7 mouse cellular contexts compared by ENCODE assay signal in genomic region chr8:83874881-83875655, GRCm38 (mm10). TPM values are rescaled to one million over a fixed set of nuclear protein-coding genes. Genes with fewer than 3 reads are reported as not detected.
DNase-seq lines count a peak whose midpoint lies in the region; ATAC-seq and TF ChIP-seq lines count a peak whose summit lies in the region.

No protein-coding gene starts in this region.

- CTCF ChIA-PET in Patski (lab: Charles Lee) = no interaction called here

- H3K4me1 ChIP-seq in forebrain, embryonic 16.5 days (replicated peaks; ENCODE audit: control insufficient read depth, insufficient read depth, low read length) = peaks cover 21% of the 10 kb centered on the region
- peaks cover 21% of the 10 kb centered on the region for H3K4me1 ChIP-seq in hindbrain, embryonic 12.5 days
- peaks cover 29% of the 10 kb centered on the region for H3K4me1 ChIP-seq in limb, embryonic 10.5 days
- H3K4me1 ChIP-seq in midbrain, embryonic 12.5 days = peaks cover 22% of the 10 kb centered on the region
- peaks cover 15% of the 10 kb centered on the region for H3K4me1 ChIP-seq in stomach, embryonic 15.5 days

- peak overlapping the region; percentile 92 for H3K4me2 ChIP-seq in forebrain, embryonic 16.5 days (ENCODE audit: low read length)
- H3K4me2 ChIP-seq in hindbrain, embryonic 12.5 days (replicated peaks) = peak overlapping the region; percentile 75
- peak overlapping the region; percentile 86 for H3K4me2 ChIP-seq in midbrain, embryonic 12.5 days (replicated peaks)
- peak overlapping the region; percentile 94 for H3K4me2 ChIP-seq in stomach, embryonic 15.5 days

- DNase-seq in Patski (ENCODE audit: low read depth, low spot score) = no peak
- DNase-seq in cerebellum, adult 11-12 months = peak; percentile 84
- peak; percentile 80 for DNase-seq in limb, embryonic 10.5 days (ENCODE audit: low spot score)

- H3K27ac ChIP-seq in forebrain, embryonic 16.5 days (ENCODE audit: low read length) = peak overlapping the region; percentile 94
- peak overlapping the region; percentile 75 for H3K27ac ChIP-seq in hindbrain, embryonic 12.5 days
- H3K27ac ChIP-seq in limb, embryonic 10.5 days = peak overlapping the region; percentile 92
- H3K27ac ChIP-seq in midbrain, embryonic 12.5 days (replicated peaks) = peak overlapping the region; percentile 84
- H3K27ac ChIP-seq in stomach, embryonic 15.5 days = peak overlapping the region; percentile 74

- peak overlapping the region; percentile 95 for H3K9ac ChIP-seq in forebrain, embryonic 16.5 days (replicated peaks; ENCODE audit: low read depth, low read length)
- H3K9ac ChIP-seq in hindbrain, embryonic 12.5 days = peak overlapping the region; percentile 65
- peak overlapping the region; percentile 70 for H3K9ac ChIP-seq in midbrain, embryonic 12.5 days (replicated peaks)
- peak overlapping the region; percentile 73 for H3K9ac ChIP-seq in stomach, embryonic 15.5 days

- H3K36me3 ChIP-seq in forebrain, embryonic 16.5 days (ENCODE audit: control insufficient read depth, insufficient read depth) = no peaks in the 10 kb centered on the region
- H3K36me3 ChIP-seq in hindbrain, embryonic 12.5 days = no peaks in the 10 kb centered on the region
- no peaks in the 10 kb centered on the region for H3K36me3 ChIP-seq in limb, embryonic 10.5 days
- H3K36me3 ChIP-seq in midbrain, embryonic 12.5 days = no peaks in the 10 kb centered on the region
- no peaks in the 10 kb centered on the region for H3K36me3 ChIP-seq in stomach, embryonic 15.5 days

- in situ Hi-C loops in Patski (cut with MboI; ENCODE audit: low pct_unique_long_range_greater_than_20kb) = no loop called here

- TF ChIP-seq CTCF in Patski (IDR thresholded peaks at IDR 0.05) = no peak

- peak overlapping the region; percentile 81 for H3K4me3 ChIP-seq in forebrain, embryonic 16.5 days (replicated peaks; ENCODE audit: low read length)
- peak overlapping the region; percentile 52 for H3K4me3 ChIP-seq in hindbrain, embryonic 12.5 days
- H3K4me3 ChIP-seq in limb, embryonic 10.5 days = peak overlapping the region; percentile 76
- H3K4me3 ChIP-seq in midbrain, embryonic 12.5 days = peak overlapping the region; percentile 68
- H3K4me3 ChIP-seq in stomach, embryonic 15.5 days (replicated peaks) = peak overlapping the region; percentile 66

- POLR2A ChIA-PET in Patski (lab: Charles Lee) = interaction anchor here (0.6 kb wide), 1 partner anchor 30 kb away, joined by 3 read pairs; no protein-coding TSS in a partner anchor

- no peaks in the 10 kb centered on the region for H3K27me3 ChIP-seq in Patski
- no peaks in the 10 kb centered on the region for H3K27me3 ChIP-seq in forebrain, embryonic 16.5 days (replicated peaks; ENCODE audit: control insufficient read depth, insufficient read depth, low read length)
- H3K27me3 ChIP-seq in hindbrain, embryonic 12.5 days = peaks cover 17% of the 10 kb centered on the region
- H3K27me3 ChIP-seq in limb, embryonic 10.5 days (ENCODE audit: low read depth, poor library complexity, severe bottlenecking) = peaks cover 53% of the 10 kb centered on the region
- peaks cover 31% of the 10 kb centered on the region for H3K27me3 ChIP-seq in midbrain, embryonic 12.5 days
- H3K27me3 ChIP-seq in stomach, embryonic 15.5 days (replicated peaks) = 0 out of 2 replicates have a peak, but pooled peaks cover 12% of the 10 kb centered on the region

- no peaks in the 10 kb centered on the region for H3K9me3 ChIP-seq in forebrain, embryonic 16.5 days (ENCODE audit: control insufficient read depth, low read length)
- no peaks in the 10 kb centered on the region for H3K9me3 ChIP-seq in hindbrain, embryonic 12.5 days (replicated peaks)
- H3K9me3 ChIP-seq in limb, embryonic 10.5 days (replicated peaks) = no peaks in the 10 kb centered on the region
- H3K9me3 ChIP-seq in midbrain, embryonic 12.5 days = no peaks in the 10 kb centered on the region
- H3K9me3 ChIP-seq in stomach, embryonic 15.5 days = no peaks in the 10 kb centered on the region

- ATAC-seq in Patski = peak; percentile 65
- ATAC-seq in forebrain, embryonic 16.5 days = peak; percentile 85
- ATAC-seq in hindbrain, embryonic 12.5 days (ENCODE audit: low FRiP score) = peak; percentile 88
- ATAC-seq in midbrain, embryonic 12.5 days (ENCODE audit: low FRiP score, low read depth) = peak; percentile 75
- peak; percentile 88 for ATAC-seq in stomach, embryonic 15.5 days (ENCODE audit: insufficient read depth, low FRiP score, low read depth)

- under 1% methylated on average over 59 of the region's 66 CpGs for WGBS in forebrain, embryonic 16.5 days
- WGBS in hindbrain, embryonic 12.5 days = under 1% methylated on average over 53 of the region's 66 CpGs
- WGBS in limb, embryonic 10.5 days = under 1% methylated on average over 59 of the region's 66 CpGs
- under 1% methylated on average over 47 of the region's 66 CpGs for WGBS in midbrain, embryonic 12.5 days
- under 1% methylated on average over 56 of the region's 66 CpGs for WGBS in stomach, embryonic 15.5 days

RNA-seq across cellular contexts. Expression of gene Adgrl1, which starts 24.8 kb away (rescaled TPM):
- polyA plus RNA-seq in Patski (2021) = 51.2 TPM
- polyA plus RNA-seq in forebrain, embryonic 16.5 days (2015; fragmentation: Nextera tagmentation; extraction: Ambion mirVana) = 57.4 and 60.4 TPM in 2 replicates
- 38.7 and 41.5 TPM in 2 replicates for polyA plus RNA-seq in hindbrain, embryonic 12.5 days (2016; fragmentation: Nextera tagmentation; extraction: Ambion mirVana)
- polyA plus RNA-seq in limb, embryonic 10.5 days (2016; fragmentation: Nextera tagmentation; extraction: Ambion mirVana) = 12.3 and 16.2 TPM in 2 replicates
- polyA plus RNA-seq in midbrain, embryonic 12.5 days (2016; fragmentation: Nextera tagmentation; extraction: Ambion mirVana) = 30.2 and 30.4 TPM in 2 replicates
- 17.7 and 18.1 TPM in 2 replicates for polyA plus RNA-seq in stomach, embryonic 15.5 days (2015; fragmentation: Nextera tagmentation; extraction: Ambion mirVana)
